Mouse (Mus musculus) brain, embryonic 14.5 days (tissue): ENCODE data around the gene Itpr2.

Source experiments
- CTCF ChIP-seq: fragments of 200-500 bp; IDR thresholded peaks from 2 replicates; pipeline ENCODE4 v1.5.1; 2012; ENCODE audit warnings: inconsistent platforms, mild to moderate bottlenecking, moderate library complexity, borderline replicate concordance; ENCODE audit not compliant: insufficient read depth, insufficient read length; ENCODE audit errors: extremely low read depth
- POLR2A ChIP-seq: fragments of 200-500 bp; IDR thresholded peaks from 2 replicates; pipeline ENCODE4 v1.6.1; 2012; ENCODE audit warnings: mild to moderate bottlenecking, inconsistent platforms, borderline replicate concordance; ENCODE audit not compliant: poor library complexity, insufficient read depth, insufficient read length, severe bottlenecking; ENCODE audit errors: extremely low read depth

DNA sequence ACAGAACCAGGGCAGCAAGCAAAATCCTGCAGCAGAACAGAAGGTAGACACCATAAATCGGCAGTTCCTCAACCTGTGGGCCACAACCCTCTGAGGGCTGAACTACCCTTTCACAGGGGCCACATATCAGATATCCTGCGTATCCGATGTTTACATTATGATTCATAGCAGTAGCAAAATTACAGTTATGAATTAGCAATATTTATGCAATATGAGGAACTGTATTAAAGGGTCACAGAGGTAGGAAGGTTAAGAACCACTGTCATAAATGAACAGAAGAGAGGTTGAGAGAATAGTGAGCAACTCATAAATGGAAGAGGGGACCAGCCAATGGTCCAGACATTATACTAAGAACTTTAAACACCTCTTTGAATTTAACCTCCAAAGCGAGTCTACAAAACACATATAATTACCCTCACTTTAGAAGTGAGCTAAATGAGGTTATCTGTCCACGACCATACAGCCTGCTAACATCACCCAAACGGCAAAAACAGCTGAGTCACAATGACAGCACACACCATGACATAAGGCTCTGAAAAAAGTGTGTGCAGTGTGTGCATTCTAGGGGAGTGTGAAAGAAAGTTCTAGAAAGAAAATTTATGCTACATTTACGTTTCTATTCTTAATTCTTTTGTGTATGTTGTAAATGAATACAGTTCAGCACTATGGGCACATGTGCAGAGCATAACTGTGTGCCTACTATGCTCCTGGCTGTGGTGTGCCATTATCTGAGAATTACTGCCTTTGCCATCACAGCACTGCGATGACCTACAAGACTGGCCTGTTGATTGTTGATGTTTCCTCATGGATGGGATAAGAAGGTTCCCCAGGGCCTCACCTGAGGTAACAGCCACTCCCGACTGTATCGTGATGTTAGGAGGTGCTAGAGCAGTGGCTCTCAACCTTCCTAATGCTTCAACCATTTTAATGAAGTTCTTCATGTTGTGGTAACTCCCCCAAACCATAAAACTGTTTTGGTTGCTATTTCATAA lies 47.2 kb downstream of the Itpr2 start:
- TF ChIP-seq POLR2A (no peak), CTCF (no peak)
